Mouse (Mus musculus) kidney, adult 2 months (tissue): ENCODE data around the gene 4932438H23Rik. TPM values are rescaled to one million over a fixed set of nuclear protein-coding genes. Genes with fewer than 3 reads are reported as not detected.
A peak's percentile ranks its signal among the peaks of the same experiment; 100 is the strongest.

Experiments
- DNase-seq: peaks from one replicate; pipeline ENCODE4 v3.0.0; 2021
- H3K27ac ChIP-seq: fragments of 200-500 bp; 2 replicates; pipeline ENCODE4 v1.5.1; 2012; ENCODE audit warnings: low read depth, low read length, control low read depth, inconsistent platforms; ENCODE audit not compliant: insufficient read depth
- H3K27me3 ChIP-seq: fragments of 200-500 bp; replicated peaks from 2 replicates; pipeline ENCODE4 v1.6.1; 2012; ENCODE audit warnings: mild to moderate bottlenecking, moderate library complexity, low read length, inconsistent platforms; ENCODE audit not compliant: control insufficient read depth, insufficient read depth
- H3K36me3 ChIP-seq: fragments of 200-500 bp; 2 replicates; pipeline ENCODE4 v1.6.1; 2012; ENCODE audit warnings: mild to moderate bottlenecking, moderate library complexity, low read length, inconsistent platforms; ENCODE audit not compliant: control insufficient read depth, insufficient read depth
- H3K4me1 ChIP-seq: fragments of 200-500 bp; 2 replicates; pipeline ENCODE4 v1.6.1; 2011; ENCODE audit warnings: low read length; ENCODE audit not compliant: control insufficient read depth, insufficient read depth
- H3K4me3 ChIP-seq: fragments of 200-500 bp; 2 replicates; pipeline ENCODE4 v1.5.1; 2011; ENCODE audit warnings: mild to moderate bottlenecking, low read depth, low read length, control low read depth; ENCODE audit not compliant: insufficient read depth
- CTCF ChIP-seq: fragments of 200-500 bp; conservative IDR thresholded peaks from 2 replicates; pipeline ENCODE4 v1.5.1; 2011; ENCODE audit warnings: low read depth, mild to moderate bottlenecking, control low read depth, low read length, moderate library complexity, mixed read lengths; ENCODE audit not compliant: insufficient read depth, insufficient read length
- POLR2A ChIP-seq: fragments of 200-500 bp; IDR thresholded peaks from one replicate; pipeline ENCODE4 v1.6.1; 2011; ENCODE audit warnings: low read depth, low read length, control low read depth
- WGBS: fragments of 180-500 bp; shearing (Covaris S2); methylation state at CpG from one replicate; pipeline ENCODE4 v1.1.7; 2018; 5-methylcytosine and 5-hydroxymethylcytosine counted together
- polyA plus RNA-seq: library from polyadenylated mRNA; depleted of rRNA; stranded (reverse); fragments of >200 nt; gene quantifications from 2 replicates; pipeline ENCODE4 v1.2.3, GENCODE M21; 2012

The 4932438H23Rik gene
- polyA plus RNA-seq, 1 experiment: 0.14 TPM

DNA sequence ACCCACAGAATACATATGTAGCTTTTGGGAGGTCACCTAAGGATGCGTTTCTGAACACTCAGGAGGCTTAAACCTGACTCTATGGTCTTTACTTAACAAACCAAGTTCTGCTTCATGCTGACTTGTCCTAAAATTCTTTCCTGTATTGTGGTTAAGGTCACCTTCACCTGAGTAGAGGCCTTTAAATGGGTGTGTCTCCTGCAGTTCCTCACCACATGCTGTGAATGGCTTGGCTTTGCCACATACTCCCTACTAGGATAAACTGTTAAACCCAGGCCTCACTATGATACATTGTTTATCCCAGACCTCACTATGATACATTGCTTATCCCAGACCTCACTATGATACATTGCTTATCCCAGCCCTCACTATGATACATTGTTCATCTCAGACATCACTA is 22.7 kb downstream of the 4932438H23Rik start:
- no peak for DNase-seq
- Histone ChIP-seq H3K27me3 (no peaks in the 10 kb centered on the region), H3K4me1 (no peaks in the 10 kb centered on the region), H3K36me3 (no peaks in the 10 kb centered on the region), H3K4me3 (no peak overlapping the region), H3K27ac (no peak overlapping the region)
- 93% methylated on average over 1 of the region's 1 CpGs for WGBS
- TF ChIP-seq POLR2A: no peak
- TF ChIP-seq CTCF: no peak

- no peaks in the 10 kb centered on the region for H3K36me3 ChIP-seq
- H3K27me3 ChIP-seq: no peaks in the 10 kb centered on the region
- no peak overlapping the region for H3K4me3 ChIP-seq
- 49% methylated on average over 12 of the region's 12 CpGs for WGBS
- no peak for DNase-seq
- no peaks in the 10 kb centered on the region for H3K4me1 ChIP-seq
- H3K27ac ChIP-seq: no peak overlapping the region
- TF ChIP-seq POLR2A (no peak), CTCF (no peak)
Measured at GRCm38 (mm10) chr16:91068969-91069368, 26.0 kb downstream of the 4932438H23Rik start.

DNA sequence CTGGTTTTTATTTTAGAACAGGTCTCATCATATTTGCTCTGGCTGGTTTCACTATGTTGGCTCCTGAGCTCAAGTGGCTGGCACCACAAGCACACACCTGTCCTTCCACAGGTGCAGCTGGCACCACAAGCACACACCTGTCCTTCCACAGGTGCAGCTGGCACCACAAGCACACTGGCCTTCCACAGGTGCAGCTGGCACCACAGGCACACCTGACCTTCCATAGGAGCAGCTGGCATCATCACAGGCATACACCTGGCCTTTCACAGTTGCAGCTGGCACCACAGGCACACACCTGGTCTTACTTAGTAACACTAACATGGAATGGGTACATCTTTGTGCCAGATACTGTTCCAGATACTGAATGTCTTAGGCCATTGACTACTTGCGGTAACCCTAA is 27.8 kb downstream of the 4932438H23Rik start:
- Histone ChIP-seq H3K27ac (no peak overlapping the region), H3K36me3 (no peaks in the 10 kb centered on the region), H3K4me3 (no peak overlapping the region), H3K27me3 (no peaks in the 10 kb centered on the region), H3K4me1 (no peaks in the 10 kb centered on the region)
- 98% methylated on average over 1 of the region's 1 CpGs for WGBS
- DNase-seq: no peak
- TF ChIP-seq CTCF (no peak), POLR2A (no peak)

DNA sequence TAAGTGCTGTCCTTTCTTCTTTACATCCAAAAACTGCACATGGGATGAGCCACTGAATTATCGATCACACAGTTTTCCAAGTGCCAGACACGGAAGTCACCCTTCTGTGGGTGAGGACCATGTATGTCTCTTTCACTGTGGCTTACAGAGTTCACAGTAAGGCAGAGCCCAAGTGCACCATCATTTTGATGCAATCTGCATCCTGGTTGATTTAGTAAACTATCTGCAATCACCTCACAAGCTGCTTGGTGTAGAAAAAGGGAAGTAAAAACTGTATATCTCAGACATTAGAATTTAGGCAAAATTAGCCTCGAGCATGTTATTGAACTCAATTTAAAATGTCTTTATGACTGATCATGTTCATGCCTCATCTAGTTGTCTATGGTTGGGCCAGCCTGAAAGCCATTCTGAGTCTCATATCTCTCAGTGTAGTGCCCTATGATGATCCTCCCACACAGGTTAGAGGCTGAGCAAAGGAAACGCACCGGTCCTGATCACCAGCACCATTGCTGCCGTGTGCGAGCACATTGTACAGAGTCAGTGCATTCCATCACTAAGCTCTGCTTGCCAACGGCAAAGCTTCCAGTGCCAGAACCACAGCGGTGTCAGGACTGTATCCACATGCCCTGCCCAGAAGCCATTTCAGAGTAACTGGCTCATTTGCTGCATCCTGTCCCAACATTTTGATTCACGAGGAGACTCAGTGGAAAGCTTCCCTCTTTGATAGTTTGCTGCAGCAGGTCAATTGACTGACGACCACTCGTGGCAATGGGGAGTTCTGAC is 30.1 kb downstream of the 4932438H23Rik start:
- Histone ChIP-seq H3K27me3 (no peaks in the 10 kb centered on the region), H3K4me1 (no peaks in the 10 kb centered on the region), H3K27ac (no peak overlapping the region), H3K4me3 (no peak overlapping the region), H3K36me3 (no peaks in the 10 kb centered on the region)
- no peak for DNase-seq
- TF ChIP-seq CTCF: no peak
- TF ChIP-seq POLR2A: no peak
- WGBS: 76% methylated on average over 12 of the region's 12 CpGs

DNA sequence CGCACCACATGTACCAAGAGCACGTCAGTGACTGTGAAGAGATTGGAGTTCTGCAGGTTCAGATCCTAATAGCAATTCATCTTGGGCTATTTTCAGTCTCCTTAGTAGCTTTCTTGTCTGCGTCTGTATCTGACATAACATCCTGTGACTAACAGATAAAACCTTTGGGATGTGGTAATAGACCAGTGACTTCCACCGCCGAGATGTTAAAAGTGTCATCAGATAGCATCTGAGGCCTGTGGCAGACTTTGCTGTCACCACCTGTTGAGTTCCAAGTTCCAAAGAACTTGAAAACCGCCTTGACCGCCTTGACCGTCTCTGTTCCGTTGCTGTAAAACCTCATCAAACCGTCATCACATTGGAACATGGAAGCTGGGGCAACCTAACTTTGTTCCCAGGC is 31.1 kb downstream of the 4932438H23Rik start:
- no peaks in the 10 kb centered on the region for H3K36me3 ChIP-seq
- WGBS: 93% methylated on average over 10 of the region's 10 CpGs
- no peak overlapping the region for H3K27ac ChIP-seq
- no peak for DNase-seq
- H3K4me3 ChIP-seq: no peak overlapping the region
- H3K4me1 ChIP-seq: no peaks in the 10 kb centered on the region
- H3K27me3 ChIP-seq: no peaks in the 10 kb centered on the region
- TF ChIP-seq CTCF (no peak), POLR2A (no peak)

- WGBS: 47% methylated on average over 13 of the region's 13 CpGs
- Histone ChIP-seq H3K27ac (0 out of 2 replicates have a peak overlapping the region, but pooled peaks have one; percentile 19), H3K27me3 (no peaks in the 10 kb centered on the region), H3K4me1 (no peaks in the 10 kb centered on the region), H3K36me3 (no peaks in the 10 kb centered on the region), H3K4me3 (no peak overlapping the region)
- TF ChIP-seq CTCF (no peak), POLR2A (no peak)
- peak; percentile 28 for DNase-seq
Measured at GRCm38 (mm10) chr16:91061531-91062318, 33.2 kb downstream of the 4932438H23Rik start.

- no peak for DNase-seq
- WGBS: 87% methylated on average over 6 of the region's 6 CpGs
- Histone ChIP-seq H3K4me3 (no peak overlapping the region), H3K27ac (no peak overlapping the region), H3K36me3 (no peaks in the 10 kb centered on the region), H3K27me3 (no peaks in the 10 kb centered on the region), H3K4me1 (peaks cover 9% of the 10 kb centered on the region)
- TF ChIP-seq CTCF: no peak
- TF ChIP-seq POLR2A: no peak
Measured at GRCm38 (mm10) chr16:91057741-91058140, 37.2 kb downstream of the 4932438H23Rik start.
